Mouse (Mus musculus): Measurements from ENCODE around the gene Mob4.

DNA sequence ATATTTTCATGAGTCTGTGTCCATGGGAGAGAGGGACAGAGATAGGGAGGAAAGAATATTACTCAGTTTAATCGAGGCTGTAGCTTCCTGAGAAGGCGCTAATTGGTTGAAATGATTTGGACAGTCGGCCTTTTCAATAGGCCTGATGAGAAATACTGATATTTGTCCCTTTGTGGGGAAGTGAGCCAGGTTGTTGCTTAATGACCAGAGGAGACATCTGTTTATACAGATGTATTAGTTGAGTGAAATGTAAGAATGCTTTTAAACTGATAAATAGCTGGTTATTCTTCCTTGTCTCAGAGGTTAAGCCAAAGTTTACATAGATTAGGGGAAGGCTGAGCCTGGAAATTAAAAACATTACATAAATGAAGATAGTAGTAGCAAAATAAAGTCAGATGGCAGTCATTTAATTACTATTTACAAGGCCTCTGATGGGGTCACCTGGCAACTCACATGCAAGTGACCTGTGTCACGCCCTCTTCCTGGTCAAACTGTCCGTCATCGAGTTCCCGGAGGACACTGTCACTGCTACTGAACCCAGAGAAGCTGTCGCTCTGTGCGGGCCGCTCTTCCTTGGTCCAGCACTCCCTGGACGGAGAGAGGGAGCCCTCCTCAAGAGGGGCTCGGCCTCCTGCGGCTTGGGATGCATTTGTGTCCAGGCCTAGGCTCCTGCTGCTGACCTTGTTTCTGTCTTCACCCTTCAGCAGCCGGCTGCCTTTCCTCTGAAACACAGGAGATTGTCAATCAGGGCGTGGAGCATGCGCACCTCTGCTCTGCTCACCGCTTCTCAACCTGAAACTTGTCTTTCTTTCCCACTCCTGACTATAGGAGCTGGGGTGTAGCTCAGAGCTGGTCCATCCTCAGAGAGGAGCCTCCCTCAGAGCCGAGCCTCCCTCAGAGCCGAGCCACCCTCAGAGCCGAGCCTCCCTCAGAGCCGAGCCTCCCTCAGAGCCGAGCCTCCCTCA lies 40.6 kb downstream of the Mob4 start:
- TF ChIP-seq POU5F1 (IDR thresholded peaks at IDR 0.05; ENCODE audit: borderline replicate concordance, low read length) (no peak), CTCF (conservative IDR thresholded peaks at IDR 0.05; ENCODE audit: low read length) (no peak)

All from E14TG2a.4 (cell line).